Mouse (Mus musculus) cerebellum, adult 18-20 months (tissue): ENCODE results near the gene Entr1.

Experiments
- DNase-seq, 2 experiments: peaks; one replicate each; pipeline ENCODE4 v3.0.0; 2021

Gene Entr1

GRCm38 (mm10) chr2:26389154-26389690 is at the start of gene Entr1, which contains the start of gene Pmpca:
Gene Entr1 (minus strand): TSS chr2:26389316.
Gene Pmpca (plus strand): TSS chr2:26389339.
- DNase-seq: peak; percentile 79 to 89

GRCm38 (mm10) chr2:26438373-26438772 is 49.3 kb upstream of the Entr1 start:
- no peak for DNase-seq

GRCm38 (mm10) chr2:26437221-26437620 is 48.1 kb upstream of the Entr1 start:
- DNase-seq: no peak

GRCm38 (mm10) chr2:26434791-26435572 is 45.9 kb upstream of the Entr1 start:
- DNase-seq: no peak

GRCm38 (mm10) chr2:26429851-26430250 is 40.7 kb upstream of the Entr1 start:
- no peak for DNase-seq

GRCm38 (mm10) chr2:26424541-26424940 is 35.4 kb upstream of the Entr1 start:
- DNase-seq: no peak

- no peak for DNase-seq
These were observed 34.0 kb upstream of the Entr1 start for GRCm38 (mm10) chr2:26423086-26423485.

GRCm38 (mm10) chr2:26421969-26422368 is 32.9 kb upstream of the Entr1 start:
- DNase-seq: no peak

GRCm38 (mm10) chr2:26418120-26418519 is 29.0 kb upstream of the Entr1 start:
- DNase-seq: no peak

- DNase-seq: no peak
These were observed 27.9 kb upstream of the Entr1 start for GRCm38 (mm10) chr2:26417066-26417465.

- DNase-seq: peak in 1 of 2 experiments; percentile 34
These were observed 21.9 kb upstream of the Entr1 start for GRCm38 (mm10) chr2:26410931-26411411.

GRCm38 (mm10) chr2:26410091-26410490 is 21.0 kb upstream of the Entr1 start:
- peak; percentile 55 to 56 for DNase-seq

GRCm38 (mm10) chr2:26409362-26409761 is 20.2 kb upstream of the Entr1 start:
- DNase-seq: no peak

GRCm38 (mm10) chr2:26408515-26409356 is 19.6 kb upstream of the Entr1 start, which contains the start of gene Inpp5e:
Gene Inpp5e (minus strand): TSS chr2:26409203.
- peak; percentile 96 to 100 for DNase-seq

GRCm38 (mm10) chr2:26403306-26403705 is 14.2 kb upstream of the Entr1 start:
- no peak for DNase-seq

GRCm38 (mm10) chr2:26402265-26402664 is 13.1 kb upstream of the Entr1 start:
- peak; percentile 59 to 70 for DNase-seq

GRCm38 (mm10) chr2:26401023-26401422 is 11.9 kb upstream of the Entr1 start:
- no peak for DNase-seq

GRCm38 (mm10) chr2:26400296-26400695 is 11.2 kb upstream of the Entr1 start:
- DNase-seq: no peak

GRCm38 (mm10) chr2:26399647-26400046 is 10.5 kb upstream of the Entr1 start:
- DNase-seq: no peak

GRCm38 (mm10) chr2:26398978-26399377 is 9.9 kb upstream of the Entr1 start:
- no peak for DNase-seq

GRCm38 (mm10) chr2:26391617-26392016 is 2.5 kb upstream of the Entr1 start:
- no peak for DNase-seq

GRCm38 (mm10) chr2:26390954-26391353 is 1.8 kb upstream of the Entr1 start:
- no peak for DNase-seq

- DNase-seq: no peak
These were observed 398 bp downstream of the Entr1 start for GRCm38 (mm10) chr2:26388682-26389153.
